Mouse (Mus musculus) testis, postnatal 14 days (tissue): ENCODE results near the gene Cpxm1.
"Not testable (repeated sequence)": the region's sequence is repeated elsewhere in the genome, so short reads cannot be mapped to it uniquely, and the experiment has no call there.

ENCODE experiments used
- DNase-seq: peaks from one replicate; pipeline ENCODE4 v3.0.0; 2021; ENCODE audit warnings: low spot score

Cpxm1 gene

DNA sequence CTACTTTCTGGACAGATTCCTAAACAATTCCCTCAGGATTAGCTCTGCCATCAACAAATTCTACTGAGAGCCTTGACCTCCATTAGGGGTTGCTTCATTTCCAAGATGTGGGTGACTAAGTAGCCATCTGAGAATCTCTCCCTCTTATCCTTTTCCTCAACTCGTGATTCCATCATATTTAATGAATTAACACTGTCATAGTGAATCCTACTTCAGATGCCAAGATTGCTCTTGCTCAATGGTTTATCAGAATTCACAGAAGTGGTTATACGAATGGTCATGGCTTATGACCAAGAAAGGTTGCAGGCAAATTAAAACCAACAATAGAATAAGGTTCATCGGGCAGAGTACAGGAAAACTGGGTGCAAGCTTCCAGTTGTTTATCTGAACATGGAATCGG is 4.5 kb upstream of the Cpxm1 start:
- DNase-seq, result no peak

DNA sequence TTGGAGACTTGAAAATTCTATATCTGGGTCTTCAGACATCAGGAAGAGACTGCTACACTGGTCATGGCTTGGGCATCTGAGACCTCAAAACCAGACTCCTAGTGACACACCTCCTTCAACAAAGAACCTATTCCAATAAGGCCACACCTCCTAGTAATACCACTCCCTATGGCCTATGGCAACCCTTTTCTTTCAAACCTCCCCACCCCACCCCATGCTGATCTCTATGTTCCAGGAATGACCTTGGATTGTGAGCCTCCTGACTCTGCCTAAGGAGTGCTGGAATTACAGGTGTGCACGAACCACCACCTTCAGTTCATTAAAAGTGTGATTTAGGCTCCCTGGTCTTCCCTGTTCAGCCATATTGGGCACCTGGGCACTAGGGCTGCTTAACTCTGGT is 2.7 kb upstream of the Cpxm1 start:
- DNase-seq, result no peak

DNA sequence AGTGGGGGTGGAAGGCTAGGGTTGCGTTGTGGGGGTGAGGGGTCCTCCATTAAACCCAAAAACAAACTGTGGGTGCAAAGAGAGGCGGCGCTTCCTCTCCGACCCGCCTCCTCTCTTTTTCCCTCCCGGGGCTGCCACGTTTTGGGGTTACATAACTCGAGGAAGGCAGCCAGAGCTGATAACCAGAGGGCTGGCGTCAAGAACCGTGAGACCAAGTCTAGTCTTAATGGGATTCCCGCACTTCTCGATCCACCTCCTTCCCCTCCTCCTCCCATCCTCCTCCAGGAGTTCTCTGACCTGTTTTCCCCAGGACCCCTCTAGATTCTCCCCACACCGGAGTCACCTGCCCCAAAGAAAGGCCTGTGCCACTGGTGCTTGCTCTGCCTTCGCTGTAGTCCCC is 717 bp upstream of the Cpxm1 start:
- DNase-seq, result no peak

DNA sequence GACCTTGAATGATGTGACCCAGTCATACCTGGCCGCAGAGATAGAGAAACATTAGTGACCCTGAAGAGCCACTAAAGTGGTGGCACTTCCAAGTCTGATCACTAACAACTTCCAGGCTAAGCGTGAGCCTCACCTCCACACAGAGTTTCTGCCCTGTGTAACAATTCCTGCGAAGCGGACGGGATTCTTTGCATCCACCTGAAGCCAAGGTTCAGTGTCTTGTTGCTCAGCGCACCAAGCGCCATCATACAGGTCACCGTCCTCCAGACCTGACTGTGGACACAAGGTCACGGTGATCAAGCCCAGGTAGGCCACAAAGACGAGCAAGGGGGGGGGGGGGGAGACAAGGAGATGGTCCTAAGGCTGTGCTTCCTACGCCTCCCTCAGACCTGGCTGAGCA is 1.7 kb downstream of the Cpxm1 start:
- no peak for DNase-seq

DNA sequence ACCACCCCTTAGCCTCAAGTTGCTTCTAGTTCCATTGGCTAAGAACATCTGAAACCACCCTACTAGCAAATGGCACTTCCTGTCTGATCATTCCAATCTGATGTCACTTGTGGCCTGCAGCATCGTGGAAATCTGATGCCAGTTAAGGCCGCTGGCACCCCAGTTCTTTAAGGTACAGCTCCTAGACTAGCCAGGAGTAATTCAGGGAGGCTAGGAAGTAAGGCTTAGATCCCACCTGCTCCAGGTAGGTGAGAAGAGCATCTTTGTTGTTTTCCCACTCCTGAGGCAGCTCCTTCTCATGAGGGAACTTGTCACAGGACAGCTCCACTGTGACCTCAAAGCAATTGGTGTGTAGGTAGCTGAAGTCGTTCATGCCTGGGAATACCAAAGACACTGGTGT is 4.5 kb downstream of the Cpxm1 start:
- no peak for DNase-seq

DNA sequence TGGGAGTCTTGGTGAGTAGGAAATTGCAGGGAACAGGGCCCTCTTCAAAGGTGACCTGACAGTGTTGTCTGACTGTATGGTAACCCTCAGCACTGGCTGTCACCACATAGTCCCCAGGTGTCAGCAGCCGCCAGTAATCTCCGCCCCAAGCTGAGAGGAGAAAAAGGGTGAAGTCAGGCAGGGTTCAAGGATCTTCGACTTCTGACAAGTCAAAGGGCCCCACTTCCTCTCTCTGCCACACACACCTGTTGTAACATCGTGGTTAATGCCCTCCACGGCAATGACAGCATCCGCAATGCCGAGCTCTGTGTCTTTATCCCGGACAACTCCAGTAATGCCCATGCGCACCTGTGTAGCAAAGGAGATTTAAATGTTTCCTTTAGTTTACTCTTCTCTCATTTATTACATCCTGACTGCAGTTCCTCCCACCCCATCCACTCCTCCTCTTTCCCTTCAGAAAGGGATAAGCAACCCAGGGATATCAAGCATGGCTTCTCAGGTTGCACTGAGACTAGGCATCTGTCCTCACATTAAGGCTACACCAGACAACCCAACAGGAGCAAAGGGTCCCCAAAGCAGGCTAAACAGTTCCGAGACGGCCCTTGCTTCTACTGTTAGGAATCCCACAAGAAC is 6.3 kb downstream of the Cpxm1 start:
- DNase-seq, result no peak

DNA sequence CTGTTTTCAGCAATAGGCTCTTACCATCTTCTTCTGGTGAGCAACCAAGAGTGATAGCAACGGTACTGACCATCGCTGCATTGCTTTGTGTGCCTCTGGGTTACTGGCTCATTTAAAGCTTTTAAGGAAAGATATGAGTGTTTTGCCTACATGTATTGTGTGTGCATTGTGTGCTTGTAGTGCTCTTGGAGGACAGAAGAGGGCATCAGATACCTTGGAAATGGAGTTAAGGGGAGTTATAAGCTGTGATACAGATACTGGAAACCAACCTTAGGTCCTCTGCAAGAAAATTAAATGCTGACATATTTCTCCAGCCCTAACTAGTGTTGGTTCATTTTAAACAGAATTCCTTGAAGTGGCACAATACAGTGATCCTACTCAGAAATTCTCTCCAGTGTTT is 8.6 kb downstream of the Cpxm1 start:
- DNase-seq, result no peak

DNA sequence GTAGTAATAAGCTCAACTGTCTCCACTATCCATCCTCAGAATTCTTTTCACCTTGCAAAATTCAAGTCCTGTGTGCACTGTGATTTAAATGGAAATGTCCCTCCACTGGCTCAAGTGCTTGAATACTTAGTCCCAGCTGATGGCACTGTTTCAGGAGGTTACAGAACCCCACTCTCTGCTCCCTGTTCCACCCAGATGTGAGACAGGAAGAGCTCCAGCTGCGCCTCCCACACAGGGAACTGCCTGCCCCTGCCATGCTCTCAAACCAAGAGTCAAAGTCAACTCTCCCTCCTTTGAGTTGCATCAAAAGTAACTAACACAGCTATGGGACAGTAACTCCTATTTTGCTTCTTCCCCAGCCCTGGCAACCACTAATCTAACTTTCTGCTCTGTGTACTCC is 11.2 kb downstream of the Cpxm1 start:
- no peak for DNase-seq

DNA sequence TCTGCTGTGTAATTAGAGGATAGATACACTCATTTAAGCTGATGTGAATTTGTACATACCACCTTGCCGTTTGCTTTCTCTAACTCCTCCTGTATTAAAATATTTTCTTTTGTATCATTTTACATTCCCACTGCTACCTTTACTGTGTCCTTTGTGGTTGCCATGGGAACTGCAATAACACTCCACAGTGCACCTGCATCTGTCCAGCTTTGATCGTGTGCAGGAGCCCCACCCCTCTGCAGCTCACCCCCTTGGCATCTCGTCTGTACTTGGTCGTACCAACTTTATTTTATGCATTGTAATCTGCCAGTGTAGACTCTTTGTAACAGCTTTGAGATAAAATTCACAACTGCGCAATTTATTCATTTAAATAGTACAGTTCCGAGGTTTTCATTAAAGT is 13.5 kb downstream of the Cpxm1 start:
- no peak for DNase-seq

DNA sequence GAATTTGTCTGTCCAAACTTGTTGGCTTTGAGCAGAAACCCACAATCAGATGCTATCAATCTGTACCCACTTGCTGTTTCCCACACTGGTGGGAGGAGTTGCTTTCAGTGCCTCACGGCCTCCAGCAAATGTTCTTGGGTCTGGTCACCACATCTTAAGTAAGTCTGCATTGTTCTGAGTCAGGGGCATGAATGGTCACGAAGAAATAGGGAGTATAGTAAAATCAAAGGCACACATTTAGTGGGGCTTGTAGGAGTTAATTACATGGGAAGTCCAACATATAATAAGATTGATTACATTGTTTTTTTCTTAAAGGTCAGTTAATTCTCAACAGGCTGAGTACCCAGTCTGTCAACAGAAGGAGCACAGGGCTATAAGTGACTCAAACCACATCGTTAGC is 14.2 kb downstream of the Cpxm1 start:
- DNase-seq, result no peak

DNA sequence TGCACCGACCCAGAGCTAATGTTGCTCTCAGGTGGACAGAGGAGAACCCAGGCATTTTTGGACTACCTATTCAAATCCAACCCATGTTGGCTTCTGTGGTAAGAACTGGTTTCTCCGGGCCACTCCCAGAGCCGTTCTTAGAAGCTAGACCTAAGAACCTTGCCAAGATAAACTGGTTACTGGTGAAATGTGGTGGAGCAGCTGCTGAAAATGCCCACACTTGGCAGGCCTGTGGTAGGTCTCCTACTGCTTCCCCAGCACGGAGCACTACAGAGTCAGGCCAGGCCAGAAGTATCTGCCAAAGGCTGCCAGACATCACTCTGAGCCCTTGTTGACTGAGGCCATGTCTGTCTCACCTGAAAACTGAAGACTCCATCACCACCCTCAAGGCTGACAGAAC is 22.4 kb downstream of the Cpxm1 start:
- no peak for DNase-seq

DNA sequence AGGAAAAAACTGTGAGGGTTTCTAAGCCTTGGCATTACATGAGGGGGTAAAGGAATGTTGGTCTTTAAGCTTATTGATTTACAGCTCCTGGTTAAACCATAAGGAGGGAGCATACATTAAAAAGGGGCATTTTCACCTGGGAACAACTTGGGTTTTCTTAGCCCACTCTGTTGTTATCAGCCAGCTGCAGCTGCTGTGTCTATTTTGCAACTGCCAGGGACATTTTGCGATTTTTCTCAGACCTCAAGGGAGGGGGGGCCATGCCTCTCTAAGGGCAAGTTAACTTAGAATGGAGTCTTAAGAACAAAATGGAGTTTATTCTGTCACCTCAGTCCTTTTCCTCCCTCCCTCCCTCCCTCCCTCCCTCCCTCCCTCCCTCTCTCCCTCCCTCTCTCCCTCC is 24.3 kb downstream of the Cpxm1 start:
- DNase-seq, result not testable (repeated sequence)

DNA sequence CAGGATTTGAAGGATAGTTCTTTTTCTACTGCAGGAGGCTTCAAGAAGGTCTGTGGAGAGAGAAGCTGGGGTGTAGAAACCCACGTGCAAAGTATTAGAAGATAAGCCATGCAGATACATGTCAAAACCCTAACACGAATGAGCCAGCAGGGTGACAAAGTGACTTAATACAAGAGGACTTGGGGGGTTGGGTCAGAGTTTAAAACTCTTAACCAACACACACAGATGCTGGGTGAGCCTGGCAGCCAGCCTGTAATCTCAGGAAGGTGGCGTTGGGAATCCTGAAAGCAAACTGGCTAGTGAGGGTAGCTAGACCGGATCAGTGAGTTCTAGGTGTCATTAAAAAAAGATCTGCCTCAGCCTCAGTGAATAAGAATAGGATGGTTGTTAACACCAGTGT is 30.0 kb downstream of the Cpxm1 start:
- DNase-seq, result no peak

DNA sequence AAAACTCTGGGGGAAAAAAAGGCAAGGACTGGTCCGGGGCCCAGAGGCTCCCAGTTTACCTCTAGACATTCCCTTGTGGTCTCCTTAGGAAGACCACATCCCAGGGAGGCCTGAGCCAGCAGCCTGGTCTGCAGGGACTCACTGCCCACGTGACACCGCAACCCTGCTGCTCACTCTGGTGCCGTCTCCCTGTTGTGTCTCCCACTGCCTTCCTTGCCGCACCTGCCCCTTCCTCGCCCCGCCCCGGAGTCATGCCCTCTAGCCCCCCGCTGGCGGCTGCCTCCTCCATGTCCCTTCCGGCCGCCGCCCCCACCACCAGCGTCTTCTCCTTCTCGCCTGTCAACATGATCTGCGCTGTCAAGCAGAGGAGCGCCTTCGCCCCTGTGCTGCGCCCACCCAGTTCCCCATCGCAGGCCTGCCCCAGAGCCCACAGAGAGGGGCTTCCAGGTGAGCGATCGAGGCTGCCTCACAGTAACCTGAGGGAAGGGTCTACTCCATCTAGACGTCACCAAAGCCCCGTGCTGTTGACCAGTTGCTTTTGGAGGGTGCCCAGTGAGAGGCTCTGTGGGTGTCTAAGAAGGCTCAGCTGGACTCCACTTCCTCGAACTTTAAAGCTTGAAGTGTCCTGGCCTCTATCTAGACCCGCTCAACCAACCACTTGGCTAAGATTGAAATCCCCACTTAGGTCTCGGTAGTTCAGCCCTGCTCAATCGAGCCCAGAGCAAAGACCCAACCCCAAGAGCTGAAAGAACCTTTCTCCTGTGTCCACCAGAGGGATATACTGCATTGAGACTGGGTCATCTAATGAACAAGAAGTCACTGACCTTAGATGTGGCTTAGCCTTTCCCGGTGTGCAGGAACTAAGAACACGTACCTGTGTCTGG is 31.9 kb downstream of the Cpxm1 start:
- DNase-seq, result peak; percentile 16

DNA sequence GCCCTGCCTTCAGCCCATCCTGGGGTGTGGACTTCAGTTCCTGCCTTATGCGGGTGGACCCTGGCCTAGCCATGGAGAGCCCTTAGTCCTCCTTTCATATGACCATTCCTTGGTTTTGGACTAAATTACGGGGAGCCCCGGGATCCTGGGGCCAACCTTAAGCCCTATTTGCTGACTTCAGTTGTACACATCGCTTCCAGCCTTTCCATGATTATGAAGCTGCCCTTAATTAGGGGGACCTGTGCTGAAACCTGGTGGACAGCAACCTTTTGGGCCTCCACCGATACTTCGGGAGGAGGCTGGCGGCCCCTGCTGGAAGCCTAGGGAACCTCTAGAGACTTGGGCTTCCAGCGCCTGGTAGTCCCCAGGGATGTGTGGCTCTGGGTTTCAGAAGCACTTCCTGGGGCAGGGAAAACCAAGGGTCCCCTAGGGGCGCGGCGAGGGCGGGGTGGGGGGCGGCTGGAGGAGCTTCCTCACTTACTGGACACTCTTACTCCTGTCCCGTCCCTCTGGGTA is 34.8 kb downstream of the Cpxm1 start:
- peak; percentile 31 for DNase-seq

DNA sequence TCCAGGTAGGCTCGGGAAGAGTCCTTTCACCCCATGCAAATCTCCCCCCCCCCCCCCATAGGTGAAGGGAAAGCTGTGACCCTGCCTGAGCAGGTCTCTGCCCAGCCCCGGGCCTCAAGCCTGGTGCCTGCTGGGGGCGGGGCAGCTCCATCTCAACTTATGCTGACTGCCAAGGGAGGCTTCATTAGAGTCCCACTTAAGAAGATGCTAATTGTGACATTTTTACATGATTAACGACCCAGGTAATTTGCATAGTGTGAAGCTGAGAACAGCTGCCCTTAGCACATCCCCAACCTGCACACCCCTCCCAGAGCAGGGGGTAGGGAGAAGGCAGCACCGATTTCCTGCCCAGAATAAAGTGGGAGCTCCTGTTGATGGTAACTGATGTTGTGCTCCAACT is 38.5 kb downstream of the Cpxm1 start:
- DNase-seq, result no peak

DNA sequence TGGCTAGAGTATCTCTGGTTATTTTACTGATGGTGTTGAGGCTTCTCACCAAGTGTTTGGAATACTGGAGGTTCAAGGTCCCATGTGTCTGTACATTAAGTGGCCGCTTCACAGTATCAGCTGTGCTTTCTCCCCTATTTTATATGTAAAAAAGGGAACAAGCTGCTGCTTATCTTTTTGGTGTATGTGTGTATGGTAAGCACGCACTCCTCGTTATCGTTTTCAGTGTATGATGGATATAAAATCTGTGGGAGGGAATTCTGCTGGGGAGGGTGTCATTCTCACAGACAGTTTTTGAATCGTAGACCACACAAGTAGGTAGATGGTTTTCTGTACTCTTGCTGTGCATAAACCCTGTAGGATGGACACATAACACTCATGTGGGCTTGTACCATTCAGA is 39.8 kb downstream of the Cpxm1 start:
- no peak for DNase-seq

DNA sequence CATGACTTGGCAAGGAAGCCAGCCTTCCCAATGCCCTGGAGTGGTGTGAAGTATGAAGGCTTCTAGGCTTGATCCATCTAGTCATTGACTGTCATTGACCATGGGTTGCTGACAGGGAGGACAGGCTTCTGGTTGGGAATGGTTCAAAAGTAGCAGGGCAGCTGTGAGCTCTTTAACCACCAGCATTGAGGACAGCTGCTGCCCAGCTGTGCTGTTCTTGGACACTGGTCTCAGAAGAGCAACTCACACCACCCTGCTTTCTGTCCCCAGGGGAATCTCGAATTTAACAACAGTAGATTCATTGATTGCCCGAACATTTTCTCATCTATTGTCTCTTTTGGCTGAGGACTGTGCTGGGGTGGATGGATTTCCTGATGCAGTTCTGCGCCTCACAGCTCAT is 43.5 kb downstream of the Cpxm1 start:
- no peak for DNase-seq

DNA sequence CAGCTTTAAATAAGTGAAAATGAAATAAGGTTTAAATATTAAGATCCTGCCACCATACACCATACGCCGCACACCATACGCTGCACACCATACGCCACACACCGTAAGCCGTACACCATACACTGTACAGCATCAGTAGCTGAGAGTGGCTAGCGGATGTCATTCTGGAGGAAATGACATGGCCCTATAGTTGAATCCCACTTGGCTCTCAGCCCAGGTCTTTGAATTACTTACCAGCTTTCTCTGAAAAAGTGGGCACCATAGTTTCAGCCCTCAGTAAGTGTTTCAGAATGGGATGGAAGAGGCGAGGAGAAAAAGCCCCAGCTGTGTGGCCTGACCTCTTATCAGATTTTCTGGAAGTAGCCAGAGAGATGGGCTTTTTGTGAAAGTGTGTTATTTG is 44.0 kb downstream of the Cpxm1 start:
- DNase-seq, result no peak

DNA sequence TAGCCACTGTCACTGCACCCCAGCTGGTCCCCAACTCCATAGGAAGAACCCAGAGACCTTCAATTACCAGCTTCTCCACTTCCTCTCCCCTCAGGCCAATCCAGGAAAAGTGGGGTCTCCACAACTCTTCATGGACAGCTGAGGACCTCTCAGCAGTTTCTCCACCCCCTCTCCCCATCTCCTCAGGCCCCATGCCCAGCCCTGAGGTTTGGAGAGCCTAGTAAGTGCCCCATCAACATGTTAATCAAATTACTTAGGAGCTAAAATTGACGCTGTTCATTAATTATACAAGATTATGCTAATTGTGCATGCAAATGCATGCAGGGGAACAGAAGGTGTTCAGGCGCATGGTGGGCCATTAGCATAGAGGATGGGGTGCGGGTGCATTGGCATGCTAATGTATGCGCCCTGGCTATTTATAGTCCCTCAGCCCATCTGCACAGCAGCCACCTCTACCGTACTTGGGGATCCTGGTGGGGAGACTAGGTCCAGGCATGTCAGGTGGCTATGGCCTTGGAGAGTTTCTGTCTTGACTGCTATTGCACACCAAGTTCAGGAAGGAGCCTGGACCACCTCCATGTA is 45.5 kb downstream of the Cpxm1 start:
- no peak for DNase-seq

DNA sequence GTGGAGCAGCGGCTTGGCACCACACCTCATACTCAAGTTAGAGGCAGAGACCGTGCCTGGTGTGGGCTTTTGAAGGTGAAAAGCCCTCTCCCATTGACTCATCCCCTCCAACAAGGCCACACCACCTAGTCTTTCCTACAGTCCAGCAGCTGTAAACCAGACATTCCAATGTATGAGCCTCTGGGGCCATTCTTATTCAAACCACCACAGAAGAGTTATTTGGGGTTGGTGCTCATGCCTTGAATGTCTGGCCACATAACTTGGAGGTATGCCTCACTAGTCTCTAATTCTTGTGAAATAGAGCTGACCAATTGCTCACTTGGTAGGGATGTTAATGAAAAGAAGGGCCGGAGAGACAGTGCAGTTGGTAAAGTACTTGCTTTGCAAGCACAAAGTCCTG is 47.0 kb downstream of the Cpxm1 start:
- DNase-seq, result no peak

DNA sequence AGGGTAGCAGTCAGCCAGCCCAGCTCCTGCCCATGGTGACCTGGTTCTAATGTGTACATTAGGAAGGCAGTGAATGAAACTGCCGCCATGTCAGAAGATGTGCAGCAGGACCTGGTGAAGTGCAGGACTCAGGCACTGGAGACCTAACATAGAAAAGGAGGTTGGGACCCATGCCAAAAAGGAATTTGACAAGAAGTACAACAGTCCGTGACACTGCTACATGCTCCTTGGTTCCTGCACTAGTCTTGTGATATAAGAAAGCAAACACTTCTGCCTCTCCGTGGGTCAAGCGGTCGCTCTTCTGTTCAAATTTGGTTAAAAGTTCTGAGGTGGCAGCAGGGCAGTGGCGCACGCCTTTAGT is 56.2 kb downstream of the Cpxm1 start:
- no peak for DNase-seq
